Mouse (Mus musculus): ENCODE data around the gene Noxred1.

DNA sequence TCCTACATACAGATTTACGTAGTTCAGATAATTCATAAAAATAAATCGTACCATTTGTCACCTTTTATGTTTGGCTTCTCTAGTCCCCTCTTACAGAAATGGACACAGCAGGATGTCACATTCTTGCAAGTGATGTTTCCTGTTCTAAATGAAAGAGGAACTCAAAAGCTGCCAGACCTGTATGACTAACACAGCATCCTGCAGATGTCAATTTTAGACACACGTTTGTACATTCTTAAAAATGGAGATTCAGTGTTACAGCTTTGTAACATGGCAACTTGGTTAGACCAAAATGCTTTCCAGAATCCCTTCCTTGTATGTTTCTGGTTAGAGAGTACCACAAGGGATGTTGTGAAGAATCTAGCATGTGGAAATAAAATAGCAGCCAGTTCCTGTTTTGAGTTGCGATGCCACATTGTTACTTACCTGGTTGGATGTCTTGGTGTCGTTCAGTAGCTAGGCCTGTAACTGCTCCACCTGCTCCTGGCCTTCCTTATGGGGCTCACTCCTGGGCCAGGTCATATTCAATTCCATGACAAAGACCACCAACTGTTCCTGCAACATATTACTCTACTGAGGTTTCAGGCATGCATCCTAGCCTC lies 1.5 kb downstream of the Noxred1 start:
- TF ChIP-seq CTCF (IDR thresholded peaks at IDR 0.05; ENCODE audit: low read depth, low read length), result no peak
- TF ChIP-seq POLR2A (IDR thresholded peaks at IDR 0.05; ENCODE audit: insufficient read depth, low read length), result no peak
- no peak for TF ChIP-seq EP300 (IDR thresholded peaks at IDR 0.05; ENCODE audit: insufficient read depth, low read depth, low read length)

Data from ES-Bruce4 (cell line).